Mouse (Mus musculus) forebrain, embryonic 11.5 days (tissue): ENCODE results near the gene Ankrd27. TPM values are rescaled to one million over a fixed set of nuclear protein-coding genes. Genes with fewer than 3 reads are reported as not detected.

Source experiments
- ATAC-seq: fragments of 200-750 bp; cut with Nextera tagmentation; replicated peaks from 2 replicates; pipeline ENCODE4 v1.8.0; 2017; ENCODE audit warnings: moderate TSS enrichment; ENCODE audit not compliant: low FRiP score
- DNase-seq: peaks from one replicate; pipeline ENCODE4 v3.0.0-alpha.2; 2017; ENCODE audit warnings: low spot score
- H3K27ac ChIP-seq: fragments of 300-500 bp; sonication (generic); 2 replicates; pipeline ENCODE4 v1.5.1; 2014; ENCODE audit warnings: low read depth, low read length
- H3K27me3 ChIP-seq: fragments of 300-500 bp; sonication (generic); 2 replicates; pipeline ENCODE4 v1.6.1; 2014; ENCODE audit warnings: mild to moderate bottlenecking, low read length, mixed read lengths; ENCODE audit not compliant: control insufficient read depth, insufficient read depth
- H3K36me3 ChIP-seq: fragments of 300-500 bp; sonication (generic); 2 replicates; pipeline ENCODE4 v1.6.1; 2014; ENCODE audit warnings: mild to moderate bottlenecking, low read length, moderate library complexity, mixed read lengths; ENCODE audit not compliant: control insufficient read depth, insufficient read depth
- H3K4me1 ChIP-seq: fragments of 300-500 bp; sonication (generic); replicated peaks from 2 replicates; pipeline ENCODE4 v1.6.1; 2014; ENCODE audit warnings: low read length, mixed read lengths; ENCODE audit not compliant: control insufficient read depth, insufficient read depth
- H3K4me2 ChIP-seq: fragments of 300-500 bp; sonication (generic); 2 replicates; pipeline ENCODE4 v1.6.1; 2014; ENCODE audit warnings: low read depth, mild to moderate bottlenecking, low read length, moderate library complexity, mixed read lengths; ENCODE audit not compliant: severe bottlenecking
- H3K4me3 ChIP-seq: fragments of 300-500 bp; sonication (generic); 2 replicates; pipeline ENCODE4 v1.5.1; 2014; ENCODE audit warnings: low read depth, low read length
- H3K9ac ChIP-seq: fragments of 300-500 bp; sonication (generic); 2 replicates; pipeline ENCODE4 v1.6.1; 2014; ENCODE audit warnings: low read length
- H3K9me3 ChIP-seq: fragments of 300-500 bp; sonication (generic); 2 replicates; pipeline ENCODE4 v1.6.1; 2016; ENCODE audit warnings: low read length, mixed read lengths; ENCODE audit not compliant: control insufficient read depth
- WGBS: fragments of 180-500 bp; shearing (Covaris S2); extraction: QIAGEN DNeasy Blood & Tissue Kit; methylation state at CpG from one replicate; pipeline ENCODE4 v1.1.7; 2014; 5-methylcytosine and 5-hydroxymethylcytosine counted together
- polyA plus RNA-seq: library from polyadenylated mRNA; unstranded; fragments of >200 nt; fragmentation: Nextera tagmentation; extraction: Ambion mirVana; gene quantifications from 2 replicates; pipeline ENCODE4 v1.2.1, GENCODE M21; 2014

Gene Ankrd27
- polyA plus RNA-seq, 1 experiment from 2014 or later: 30.5 TPM

- DNase-seq (peak; percentile 67), ATAC-seq (no peak)
Observed at GRCm38 (mm10) chr7:35686756-35687155, 100.7 kb downstream of the Ankrd27 start.

GRCm38 (mm10) chr7:35687229-35687628, 101.2 kb downstream of the Ankrd27 start:
- Histone ChIP-seq H3K4me1 (peaks cover 5% of the 10 kb centered on the region), H3K4me2 (no peak overlapping the region), H3K27ac (no peak overlapping the region), H3K36me3 (no peaks in the 10 kb centered on the region), H3K9ac (no peak overlapping the region), H3K27me3 (no peaks in the 10 kb centered on the region), H3K4me3 (no peak overlapping the region), H3K9me3 (no peaks in the 10 kb centered on the region)
- peak; percentile 15; the same call in 1 of the 2 replicates for ATAC-seq
- WGBS: 22% methylated on average over 10 of the region's 10 CpGs
- DNase-seq: no peak

More at GRCm38 (mm10) chr7:35686756-35687155, 100.7 kb downstream of the Ankrd27 start:
- Histone ChIP-seq H3K9me3 (no peaks in the 10 kb centered on the region), H3K36me3 (no peaks in the 10 kb centered on the region), H3K4me2 (no peak overlapping the region), H3K27me3 (no peaks in the 10 kb centered on the region), H3K4me3 (no peak overlapping the region), H3K4me1 (peaks cover 5% of the 10 kb centered on the region), H3K9ac (no peak overlapping the region), H3K27ac (no peak overlapping the region)
- WGBS: 31% methylated on average over 13 of the region's 13 CpGs

GRCm38 (mm10) chr7:35688276-35688675, 102.2 kb downstream of the Ankrd27 start:
- no peak overlapping the region for H3K4me3 ChIP-seq
- H3K9me3 ChIP-seq: no peaks in the 10 kb centered on the region
- DNase-seq: no peak
- no peak for ATAC-seq
- WGBS: 52% methylated on average over 9 of the region's 9 CpGs
- no peak overlapping the region for H3K9ac ChIP-seq
- H3K36me3 ChIP-seq: no peaks in the 10 kb centered on the region
- H3K27me3 ChIP-seq: no peaks in the 10 kb centered on the region
- no peak overlapping the region for H3K27ac ChIP-seq
- no peak overlapping the region for H3K4me2 ChIP-seq
- peaks cover 5% of the 10 kb centered on the region for H3K4me1 ChIP-seq

Other genes starting within 250 kb of the Ankrd27 start
- 26.4 and 27.2 TPM in 2 replicates for gene Faap24, start 189.4 kb upstream of the Ankrd27 start, polyA plus RNA-seq
- 58.2 and 61.7 TPM in 2 replicates for gene Cep89, start 189.2 kb upstream of the Ankrd27 start, polyA plus RNA-seq
- 0.24 TPM in 1 of 2 replicates, not detected in the other for gene Slc7a9, start 137.4 kb upstream of the Ankrd27 start, polyA plus RNA-seq
- not detected in 2 replicates for gene Tdrd12, start 48.5 kb upstream of the Ankrd27 start, polyA plus RNA-seq
- gene Nudt19, start 29.9 kb upstream of the Ankrd27 start, polyA plus RNA-seq: 43.3 and 45.7 TPM in 2 replicates
- gene Rgs9bp, start 662 bp upstream of the Ankrd27 start, polyA plus RNA-seq: 0.21 and 0.32 TPM in 2 replicates
- 305 TPM in 2 replicates for gene Pdcd5, start 61.3 kb downstream of the Ankrd27 start, polyA plus RNA-seq
- 36.7 and 43.9 TPM in 2 replicates for gene Dpy19l3, start 168.2 kb downstream of the Ankrd27 start, polyA plus RNA-seq
- 18.3 and 21.3 TPM in 2 replicates for gene Zfp507, start 216.8 kb downstream of the Ankrd27 start, polyA plus RNA-seq